In genomic region chr10:88739818-88740217, GRCm38 (mm10) we compare ENCODE assay signal across 25 mouse cellular contexts. TPM values are rescaled to one million over a fixed set of nuclear protein-coding genes. Genes with fewer than 3 reads are reported as not detected.
"Had no signal": no experiment of that assay in that cellular context is flagged by ENCODE, and none has a peak within 500 bp of the region (broad histone marks: within the 10 kb centered on the region; RNA-seq: fewer than 3 reads in every experiment).

No protein-coding gene starts in this region.

- H3K27ac ChIP-seq: kidney, embryonic 15.5 days; layer of hippocampus, adult 2 months; left cerebral cortex, adult 2 months; liver, embryonic 13.5 days; macrophage; stomach, postnatal 0 days had no signal

- H3K4me1 ChIP-seq: kidney, embryonic 15.5 days; liver, embryonic 13.5 days had no signal

- DNase-seq: kidney, adult 11 months; kidney, adult 8-10 months; kidney, postnatal 10 days; kidney, postnatal 4 days; layer of hippocampus, adult 9-11 months; liver, embryonic 13.5 days; lung, adult 2 months; midbrain, embryonic 14.5 days; thymus, adult 2 months; thymus, postnatal 14 days; thymus, postnatal 4 days had no signal

- H3K9ac ChIP-seq: kidney, embryonic 15.5 days; liver, embryonic 13.5 days had no signal

- H3K4me2 ChIP-seq: kidney, embryonic 15.5 days; liver, embryonic 13.5 days; midbrain, embryonic 11.5 days had no signal

- H3K27me3 ChIP-seq: kidney, embryonic 15.5 days; liver, embryonic 13.5 days had no signal

- H3K4me3 ChIP-seq: kidney, embryonic 15.5 days; layer of hippocampus, adult 2 months; left cerebral cortex, adult 2 months; liver, embryonic 13.5 days had no signal

- H3K9me3 ChIP-seq: kidney, embryonic 15.5 days; liver, embryonic 13.5 days had no signal

RNA-seq across cellular contexts. Expression of gene Spic, which starts 55.0 kb away (rescaled TPM):
- total RNA-seq: layer of hippocampus, adult 2 months; layer of hippocampus, postnatal 25 days; left cerebral cortex, adult 2 months; left cerebral cortex, postnatal 10 days; left cerebral cortex, postnatal 36 days; megakaryocyte-erythroid progenitor cell, adult 5-6 weeks; midbrain, postnatal 0 days had no signal
- polyA plus RNA-seq: limb, embryonic 11.5 days; midbrain, embryonic 11.5 days; midbrain, embryonic 14.5 days; midbrain, postnatal 0 days; neural tube, embryonic 11.5 days; neural tube, embryonic 14.5 days had no signal
